Mouse (Mus musculus) brain, embryonic 18.5 days (tissue): ENCODE results near the gene Mfrp.

Source experiments
- DNase-seq: peaks from one replicate; pipeline ENCODE4 v3.0.0-alpha.2; 2012; ENCODE audit warnings: low read depth, low spot score

Mfrp gene

GRCm38 (mm10) chr9:44101490-44101889 lies at the start of gene Mfrp:
Mfrp (plus strand) TSS chr9:44101729.
- DNase-seq, result no peak

GRCm38 (mm10) chr9:44052855-44053254 lies 48.7 kb upstream of the Mfrp start:
- DNase-seq, result no peak

- DNase-seq, result no peak
Measured at GRCm38 (mm10) chr9:44053936-44054335, 47.6 kb upstream of the Mfrp start.

GRCm38 (mm10) chr9:44058606-44059005 lies 42.9 kb upstream of the Mfrp start:
- DNase-seq, result no peak

- no peak for DNase-seq
Measured at GRCm38 (mm10) chr9:44065177-44065576, 36.4 kb upstream of the Mfrp start.

GRCm38 (mm10) chr9:44066785-44067225 lies 34.7 kb upstream of the Mfrp start, which contains the start of gene Usp2:
Usp2 (plus strand) TSS chr9:44067021.
- DNase-seq, result peak; percentile 92

- DNase-seq, result no peak
Measured at GRCm38 (mm10) chr9:44067241-44067959, 34.1 kb upstream of the Mfrp start.

GRCm38 (mm10) chr9:44067960-44068330 lies 33.6 kb upstream of the Mfrp start:
- no peak for DNase-seq

GRCm38 (mm10) chr9:44069252-44069651 lies 32.3 kb upstream of the Mfrp start:
- no peak for DNase-seq

- no peak for DNase-seq
Measured at GRCm38 (mm10) chr9:44070113-44070843, 31.3 kb upstream of the Mfrp start.

GRCm38 (mm10) chr9:44070844-44071231 lies 30.7 kb upstream of the Mfrp start:
- no peak for DNase-seq

- DNase-seq, result no peak
Measured at GRCm38 (mm10) chr9:44071914-44072598, 29.5 kb upstream of the Mfrp start.

GRCm38 (mm10) chr9:44072599-44072915 lies 29.0 kb upstream of the Mfrp start:
- DNase-seq, result no peak

GRCm38 (mm10) chr9:44073115-44073514 lies 28.4 kb upstream of the Mfrp start:
- no peak for DNase-seq

GRCm38 (mm10) chr9:44074395-44075275 lies 26.9 kb upstream of the Mfrp start:
- DNase-seq, result no peak

- DNase-seq, result no peak
Measured at GRCm38 (mm10) chr9:44075276-44075995, 26.1 kb upstream of the Mfrp start.

GRCm38 (mm10) chr9:44075996-44076763 lies 25.3 kb upstream of the Mfrp start:
- DNase-seq, result no peak

GRCm38 (mm10) chr9:44076764-44077120 lies 24.8 kb upstream of the Mfrp start:
- DNase-seq, result no peak

GRCm38 (mm10) chr9:44077266-44077910 lies 24.1 kb upstream of the Mfrp start:
- DNase-seq, result no peak
